Mouse (Mus musculus) MEL (cell line): Measurements from ENCODE around the gene Sfmbt2. TPM values are rescaled to one million over a fixed set of nuclear protein-coding genes. Genes with fewer than 3 reads are reported as not detected.

Experiments used
- DNase-seq: peaks from one replicate; pipeline ENCODE4 v3.0.0; 2011; ENCODE audit warnings: low read depth, low spot score
- H3K27ac ChIP-seq: 2 replicates; pipeline ENCODE4 v1.5.1; 2012; ENCODE audit warnings: low read depth, mild to moderate bottlenecking, control low read depth, low read length, moderate library complexity; ENCODE audit not compliant: control insufficient read depth
- H3K27me3 ChIP-seq, 2 experiments: fragments of 150-350 bp in 1 of 2; sonication (generic) in 1 of 2; 2 replicates each; pipeline ENCODE4 v1.6.1; 2012; ENCODE audit warnings: low read length in 2 of 2, mild to moderate bottlenecking in 2 of 2, improper control_type of control experiment in 1 of 2, moderate library complexity in 1 of 2; ENCODE audit not compliant: insufficient read depth in 2 of 2, control insufficient read depth in 1 of 2
- H3K36me3 ChIP-seq, 2 experiments: 2 replicates each; pipeline ENCODE4 v1.6.1; 2012 to 2014; ENCODE audit warnings: low read length in 2 of 2, improper control_type of control experiment in 1 of 2, inconsistent platforms in 1 of 2, mild to moderate bottlenecking in 1 of 2; ENCODE audit not compliant: insufficient read depth in 2 of 2, control insufficient read depth in 1 of 2
- H3K4me1 ChIP-seq, 2 experiments: fragments of 150-350 bp in 1 of 2; sonication (generic) in 1 of 2; 2 replicates each; pipeline ENCODE4 v1.6.1; 2012; ENCODE audit warnings: low read length in 2 of 2, improper control_type of control experiment in 1 of 2, mild to moderate bottlenecking in 1 of 2; ENCODE audit not compliant: insufficient read depth in 2 of 2, control insufficient read depth in 1 of 2
- H3K4me3 ChIP-seq, 2 experiments: fragments of 150-350 bp in 1 of 2; sonication (generic) in 1 of 2; 2 replicates each; pipeline ENCODE4 v1.5.1; 2012; ENCODE audit warnings: low read depth in 2 of 2, low read length in 2 of 2, mild to moderate bottlenecking in 2 of 2, moderate library complexity in 2 of 2, control low read depth in 1 of 2, improper control_type of control experiment in 1 of 2; ENCODE audit not compliant: control insufficient read depth in 1 of 2, insufficient read depth in 1 of 2
- H3K79me2 ChIP-seq: 2 replicates; pipeline ENCODE4 v1.6.1; 2012; ENCODE audit warnings: mild to moderate bottlenecking, low read length, moderate library complexity; ENCODE audit not compliant: control insufficient read depth, poor library complexity, insufficient read depth
- H3K9ac ChIP-seq: 2 replicates; pipeline ENCODE4 v1.6.1; 2012; ENCODE audit warnings: low read depth, mild to moderate bottlenecking, control low read depth, low read length, moderate library complexity; ENCODE audit not compliant: control insufficient read depth, poor library complexity, severe bottlenecking
- H3K9me3 ChIP-seq: fragments of 150-350 bp; sonication (generic); replicated peaks from 2 replicates; pipeline ENCODE4 v1.6.1; 2012; ENCODE audit warnings: mild to moderate bottlenecking, low read length, improper control_type of control experiment, moderate library complexity; ENCODE audit not compliant: insufficient read depth
- CHD1 ChIP-seq: IDR thresholded peaks from 2 replicates; pipeline ENCODE4 v1.6.1; 2012; ENCODE audit warnings: low read depth, mild to moderate bottlenecking, inconsistent platforms, low read length, improper control_type of control experiment
- CTCF ChIP-seq, 3 experiments: IDR thresholded peaks in 2 of 3; conservative IDR thresholded peaks in 1 of 3; 2 replicates each; pipeline ENCODE4 v1.5.1; 2011 to 2012; ENCODE audit warnings: low read length in 3 of 3, low read depth in 2 of 3, mild to moderate bottlenecking in 2 of 3, improper control_type of control experiment in 1 of 3, inconsistent platforms in 1 of 3, mixed read lengths in 1 of 3, moderate library complexity in 1 of 3; ENCODE audit not compliant: control insufficient read depth in 1 of 3, insufficient read depth in 1 of 3, poor library complexity in 1 of 3, severe bottlenecking in 1 of 3
- EP300 ChIP-seq, 2 experiments: IDR thresholded peaks; 2 replicates each; pipeline ENCODE4 v1.6.1; 2011; ENCODE audit warnings: improper control_type of control experiment in 2 of 2, low read length in 2 of 2, low read depth in 1 of 2, mild to moderate bottlenecking in 1 of 2
- ETS1 ChIP-seq: IDR thresholded peaks from 2 replicates; pipeline ENCODE4 v1.6.1; 2012; ENCODE audit warnings: low read depth, mild to moderate bottlenecking, inconsistent platforms, low read length, improper control_type of control experiment, moderate library complexity
- GABPA ChIP-seq: IDR thresholded peaks from 2 replicates; pipeline ENCODE4 v1.6.1; 2012; ENCODE audit warnings: low read depth, mild to moderate bottlenecking, inconsistent platforms, low read length, improper control_type of control experiment, moderate library complexity
- GATA1 ChIP-seq: IDR thresholded peaks from 2 replicates; pipeline ENCODE4 v1.6.1; 2011; ENCODE audit warnings: low read depth, low read length, improper control_type of control experiment
- HCFC1 ChIP-seq: IDR thresholded peaks from 2 replicates; pipeline ENCODE4 v1.6.1; 2012; ENCODE audit warnings: low read depth, mild to moderate bottlenecking, inconsistent platforms, low read length, improper control_type of control experiment, moderate library complexity
- JUND ChIP-seq: IDR thresholded peaks from 2 replicates; pipeline ENCODE4 v1.6.1; 2011; ENCODE audit warnings: low read depth, mild to moderate bottlenecking, improper control_type of control experiment, low read length
- MXI1 ChIP-seq: IDR thresholded peaks from 2 replicates; pipeline ENCODE4 v1.6.1; 2011; ENCODE audit warnings: mild to moderate bottlenecking, low read depth, low read length, improper control_type of control experiment
- MYB ChIP-seq: IDR thresholded peaks from 2 replicates; pipeline ENCODE4 v1.6.1; 2011; ENCODE audit warnings: mild to moderate bottlenecking, low read depth, low read length, improper control_type of control experiment
- MYC ChIP-seq: IDR thresholded peaks from 2 replicates; pipeline ENCODE4 v1.6.1; 2011; ENCODE audit warnings: low read depth, mild to moderate bottlenecking, low read length, improper control_type of control experiment, moderate library complexity
- NRF1 ChIP-seq: IDR thresholded peaks from 2 replicates; pipeline ENCODE4 v1.6.1; 2014; ENCODE audit warnings: low read depth, mild to moderate bottlenecking, inconsistent platforms, low read length, improper control_type of control experiment, moderate library complexity; ENCODE audit not compliant: poor library complexity, insufficient read depth, severe bottlenecking
- POLR2A ChIP-seq, 2 experiments: IDR thresholded peaks; 2 replicates each; pipeline ENCODE4 v1.6.1; 2011 to 2012; ENCODE audit warnings: low read length in 2 of 2, mild to moderate bottlenecking in 2 of 2, control low read depth in 1 of 2, improper control_type of control experiment in 1 of 2, low read depth in 1 of 2, moderate library complexity in 1 of 2; ENCODE audit not compliant: control insufficient read depth in 1 of 2, insufficient read depth in 1 of 2, poor library complexity in 1 of 2
- POLR2AphosphoS2 ChIP-seq: IDR thresholded peaks from 2 replicates; pipeline ENCODE4 v1.6.1; 2011; ENCODE audit warnings: low read length, improper control_type of control experiment
- POLR2AphosphoS5 ChIP-seq: IDR thresholded peaks from 2 replicates; pipeline ENCODE4 v1.6.1; 2012; ENCODE audit warnings: low read depth, borderline replicate concordance, mild to moderate bottlenecking, inconsistent platforms, low read length, moderate library complexity, mixed read lengths
- RCOR1 ChIP-seq: IDR thresholded peaks from 2 replicates; pipeline ENCODE4 v1.6.1; 2012; ENCODE audit warnings: low read depth, mild to moderate bottlenecking, inconsistent platforms, low read length, improper control_type of control experiment
- SMC3 ChIP-seq: IDR thresholded peaks from 2 replicates; pipeline ENCODE4 v1.6.1; 2011; ENCODE audit warnings: low read depth, low read length, improper control_type of control experiment
- TAL1 ChIP-seq: IDR thresholded peaks from 2 replicates; pipeline ENCODE4 v1.6.1; 2012; ENCODE audit warnings: mild to moderate bottlenecking, inconsistent platforms, low read length, moderate library complexity, mixed read lengths
- TCF12 ChIP-seq: IDR thresholded peaks from 2 replicates; pipeline ENCODE4 v1.6.1; 2014; ENCODE audit warnings: low read depth, mild to moderate bottlenecking, inconsistent platforms, low read length, improper control_type of control experiment, moderate library complexity
- USF1 ChIP-seq: IDR thresholded peaks from 2 replicates; pipeline ENCODE4 v1.6.1; 2014; ENCODE audit warnings: low read depth, mild to moderate bottlenecking, inconsistent platforms, low read length, improper control_type of control experiment, moderate library complexity
- USF2 ChIP-seq, 2 experiments: IDR thresholded peaks; 2 replicates each; pipeline ENCODE4 v1.6.1; 2011 to 2012; ENCODE audit warnings: improper control_type of control experiment in 2 of 2, low read length in 2 of 2, borderline replicate concordance in 1 of 2, inconsistent platforms in 1 of 2, low read depth in 1 of 2, mild to moderate bottlenecking in 1 of 2; ENCODE audit not compliant: insufficient read depth in 1 of 2
- ZC3H11A ChIP-seq: IDR thresholded peaks from 2 replicates; pipeline ENCODE4 v1.6.1; 2012; ENCODE audit warnings: low read depth, mild to moderate bottlenecking, inconsistent platforms, low read length, improper control_type of control experiment
- ZKSCAN1 ChIP-seq: IDR thresholded peaks from 2 replicates; pipeline ENCODE4 v1.6.1; 2012; ENCODE audit warnings: low read depth, mild to moderate bottlenecking, inconsistent platforms, low read length, improper control_type of control experiment, moderate library complexity
- ZNF384 ChIP-seq: IDR thresholded peaks from 2 replicates; pipeline ENCODE4 v1.6.1; 2012; ENCODE audit warnings: low read depth, mild to moderate bottlenecking, inconsistent platforms, low read length, improper control_type of control experiment
- polyA plus RNA-seq, 2 experiments: library from polyadenylated mRNA; stranded (reverse) in 1 of 2; unstranded in 1 of 2; fragments of >175 nt in 1 of 2; fragments of >200 nt in 1 of 2; gene quantifications; 2 replicates each; pipeline versions ENCODE4 v1.2.1 to v1.2.4; 2012; ENCODE audit warnings: low replicate concordance in 2 of 2, low read depth in 1 of 2; ENCODE audit not compliant: insufficient read length in 2 of 2, insufficient read depth in 1 of 2, missing spikeins in 1 of 2
- total RNA-seq: library from RNA; depleted of rRNA; stranded (reverse); fragments of 300-350 nt; gene quantifications from 2 replicates; pipeline ENCODE4 v1.2.3, GENCODE M21; 2012

The Sfmbt2 gene
- total and polyA plus RNA-seq, 3 experiments: not detected

DNA sequence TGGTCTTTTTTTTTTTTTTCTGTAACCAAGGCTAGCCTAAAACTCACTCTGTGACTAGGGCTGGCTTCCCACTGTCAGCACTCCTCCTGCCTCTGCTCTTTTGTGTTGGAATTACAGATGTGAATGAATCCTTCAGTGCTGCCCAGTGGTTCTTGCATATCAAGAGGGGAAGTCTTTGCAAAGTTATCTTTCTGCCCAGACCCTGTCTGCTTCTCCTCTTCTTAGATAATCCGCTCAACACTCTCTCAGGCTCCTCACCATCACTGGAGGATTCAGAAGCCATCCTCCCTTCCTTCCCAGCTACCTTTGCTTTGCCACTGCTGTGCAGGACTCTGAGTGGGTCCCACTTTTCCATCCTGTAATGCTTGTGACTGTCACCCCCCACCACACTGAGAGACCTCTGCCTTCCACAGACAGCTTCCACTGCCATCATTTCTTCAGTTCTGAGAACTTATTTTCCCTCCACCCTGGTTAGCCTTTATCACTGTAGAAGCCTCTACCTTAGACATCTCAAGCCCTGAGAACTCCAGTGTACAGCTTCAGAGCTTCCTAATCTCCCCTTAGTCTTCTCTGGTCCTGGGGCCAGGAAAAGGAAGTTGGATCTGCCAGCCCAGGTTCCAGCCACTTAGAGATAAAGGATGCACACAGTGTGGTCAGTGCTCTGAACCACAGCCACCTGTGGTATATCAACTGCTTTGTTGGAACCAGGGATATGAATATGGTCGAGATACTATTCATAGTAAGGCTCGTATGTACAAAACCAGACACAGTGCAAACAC lies 205.8 kb downstream of the Sfmbt2 start:
- no peak for DNase-seq
- H3K27ac ChIP-seq: no peak overlapping the region
- TF ChIP-seq POLR2AphosphoS2 (no peak), RCOR1 (no peak), POLR2A (IDR thresholded peaks at IDR 0.05; ENCODE audit: control insufficient read depth in 1 of 2, insufficient read depth in 1 of 2, low read depth in 1 of 2, low read length in 2 of 2, poor library complexity in 1 of 2) (no peak), USF2 (IDR thresholded peaks at IDR 0.05; ENCODE audit: borderline replicate concordance in 1 of 2, insufficient read depth in 1 of 2, low read depth in 1 of 2, low read length in 2 of 2) (no peak), ZC3H11A (no peak), USF1 (no peak), ZNF384 (no peak), SMC3 (no peak), MXI1 (no peak), ZKSCAN1 (no peak), TCF12 (no peak), JUND (no peak), NRF1 (no peak), HCFC1 (no peak), EP300 (IDR thresholded peaks at IDR 0.05; ENCODE audit: low read depth in 1 of 2, low read length in 2 of 2) (no peak), MYC (no peak), GATA1 (no peak), TAL1 (no peak), CHD1 (no peak)
- TF ChIP-seq, all 39 proteins: peak for 0
- Histone ChIP-seq H3K4me1 (no peaks in the 10 kb centered on the region), H3K36me3 (no peaks in the 10 kb centered on the region), H3K79me2 (no peaks in the 10 kb centered on the region), H3K27me3 (no peaks in the 10 kb centered on the region), H3K4me3 (no peak overlapping the region), H3K9me3 (no peaks in the 10 kb centered on the region), H3K9ac (no peak overlapping the region)

DNA sequence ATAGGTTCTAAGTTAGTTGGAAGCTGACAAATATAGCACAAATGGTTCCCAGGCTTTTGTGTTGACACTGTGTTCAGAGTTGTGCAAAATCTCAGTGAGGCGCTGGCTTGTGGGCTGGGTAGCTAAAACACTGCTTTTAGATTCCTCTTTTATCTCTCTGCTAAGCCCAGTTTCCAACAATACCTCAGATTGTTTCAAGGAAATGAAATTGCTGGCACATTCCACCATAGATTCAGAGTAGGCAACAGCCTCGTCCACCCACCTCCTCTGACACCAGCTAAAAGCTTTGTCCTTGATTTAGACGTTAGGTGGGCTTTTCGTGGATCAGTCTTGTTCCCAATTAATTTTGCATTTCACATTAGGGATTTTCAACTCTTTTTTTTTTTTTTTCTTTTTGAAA lies 212.4 kb downstream of the Sfmbt2 start:
- no peak overlapping the region for H3K4me3 ChIP-seq
- H3K9me3 ChIP-seq: no peaks in the 10 kb centered on the region
- no peaks in the 10 kb centered on the region for H3K79me2 ChIP-seq
- no peaks in the 10 kb centered on the region for H3K4me1 ChIP-seq
- H3K9ac ChIP-seq: no peak overlapping the region
- no peaks in the 10 kb centered on the region for H3K27me3 ChIP-seq
- TF ChIP-seq USF1 (no peak), POLR2AphosphoS5 (no peak), ETS1 (no peak), MYB (no peak), CTCF (IDR thresholded peaks at IDR 0.05 in 2 of 3, conservative IDR thresholded peaks at IDR 0.05 in 1 of 3; ENCODE audit: control insufficient read depth in 1 of 3, insufficient read depth in 1 of 3, low read depth in 2 of 3, low read length in 3 of 3, poor library complexity in 1 of 3, severe bottlenecking in 1 of 3) (no peak), GABPA (no peak), EP300 (IDR thresholded peaks at IDR 0.05; ENCODE audit: low read depth in 1 of 2, low read length in 2 of 2) (no peak), JUND (no peak)
- no peaks in the 10 kb centered on the region for H3K36me3 ChIP-seq
- H3K27ac ChIP-seq: no peak overlapping the region
- no peak for DNase-seq
